Comparison of ENCODE assay signal across 25 mouse cellular contexts in genomic region chr9:97627916-97628315, GRCm38 (mm10).
A peak's percentile ranks its signal among the peaks of the same experiment; 100 is the strongest.
DNase-seq lines count a peak whose midpoint lies in the region; ATAC-seq and TF ChIP-seq lines count a peak whose summit lies in the region.
"Had no signal": no experiment of that assay in that cellular context is flagged by ENCODE, and none has a peak within 500 bp of the region (broad histone marks: within the 10 kb centered on the region; RNA-seq: fewer than 3 reads in every experiment).

No protein-coding gene starts in this region.

- H3K27ac ChIP-seq in hindbrain, embryonic 14.5 days = no peak overlapping the region; the same call in 1 of the 2 replicates
- no peak overlapping the region for H3K27ac ChIP-seq in hindbrain, embryonic 10.5 days
- H3K27ac ChIP-seq in lung, postnatal 0 days (ENCODE audit: low read length) = no peak overlapping the region
- H3K27ac ChIP-seq in neural tube, embryonic 14.5 days (ENCODE audit: low read depth, low read length) = peak overlapping the region; percentile 31; the same call in 1 of the 2 replicates
- H3K27ac ChIP-seq: gastrocnemius, adult 2 months; heart, embryonic 15.5 days; hindbrain, postnatal 0 days; liver, embryonic 13.5 days had no signal

- no peak overlapping the region for H3K4me3 ChIP-seq in hindbrain, embryonic 14.5 days (replicated peaks; ENCODE audit: low read length)
- H3K4me3 ChIP-seq in hindbrain, embryonic 10.5 days = no peak overlapping the region
- no peak overlapping the region for H3K4me3 ChIP-seq in lung, postnatal 0 days (ENCODE audit: low read depth, low read length)
- no peak overlapping the region for H3K4me3 ChIP-seq in neural tube, embryonic 14.5 days (ENCODE audit: low read depth, low read length)
- H3K4me3 ChIP-seq: gastrocnemius, adult 2 months; heart, embryonic 15.5 days; liver, embryonic 13.5 days had no signal

- H3K4me1 ChIP-seq in hindbrain, embryonic 14.5 days (replicated peaks; ENCODE audit: control insufficient read depth, insufficient read depth, low read length) = 0 out of 2 replicates have a peak, but pooled peaks cover 7% of the 10 kb centered on the region
- H3K4me1 ChIP-seq in hindbrain, embryonic 10.5 days (replicated peaks) = peaks cover 7% of the 10 kb centered on the region
- no peaks in the 10 kb centered on the region for H3K4me1 ChIP-seq in lung, postnatal 0 days (ENCODE audit: insufficient read depth, low read depth, low read length)
- no peaks in the 10 kb centered on the region for H3K4me1 ChIP-seq in neural tube, embryonic 14.5 days (ENCODE audit: control insufficient read depth, insufficient read depth, low read length)
- H3K4me1 ChIP-seq: heart, embryonic 15.5 days; liver, embryonic 13.5 days had no signal

- no peak for TF ChIP-seq CTCF in lung, postnatal 0 days (IDR thresholded peaks at IDR 0.05)
- TF ChIP-seq CTCF in brain, embryonic 14.5 days (IDR thresholded peaks at IDR 0.05; ENCODE audit: borderline replicate concordance, extremely low read depth, insufficient read depth, insufficient read length) = no peak

- H3K4me2 ChIP-seq in hindbrain, embryonic 14.5 days (replicated peaks) = no peak overlapping the region
- no peak overlapping the region for H3K4me2 ChIP-seq in lung, postnatal 0 days (replicated peaks; ENCODE audit: low read depth, low read length)
- no peak overlapping the region for H3K4me2 ChIP-seq in neural tube, embryonic 14.5 days (ENCODE audit: low read depth, low read length)
- H3K4me2 ChIP-seq: heart, embryonic 15.5 days; liver, embryonic 13.5 days had no signal

- no peaks in the 10 kb centered on the region for H3K36me3 ChIP-seq in hindbrain, embryonic 14.5 days (replicated peaks; ENCODE audit: control insufficient read depth, insufficient read depth)
- no peaks in the 10 kb centered on the region for H3K36me3 ChIP-seq in hindbrain, embryonic 10.5 days
- no peaks in the 10 kb centered on the region for H3K36me3 ChIP-seq in lung, postnatal 0 days (ENCODE audit: insufficient read depth, low read length)
- H3K36me3 ChIP-seq in neural tube, embryonic 14.5 days (ENCODE audit: control insufficient read depth, insufficient read depth, low read length) = no peaks in the 10 kb centered on the region
- H3K36me3 ChIP-seq: G1E; heart, embryonic 15.5 days; liver, embryonic 13.5 days had no signal

- peak; percentile 33 for DNase-seq in hindbrain, embryonic 14.5 days (ENCODE audit: low spot score)
- no peak for DNase-seq in hindbrain, embryonic 10.5 days (ENCODE audit: low spot score)
- peak; percentile 13 for DNase-seq in lung, postnatal 0 days (ENCODE audit: low spot score)
- DNase-seq in lung, postnatal 25 days (ENCODE audit: low spot score) = no peak
- peak; percentile 73 for DNase-seq in brain, embryonic 14.5 days (ENCODE audit: low read depth)
- no peak for DNase-seq in left cerebral cortex, adult 18-20 months (ENCODE audit: low spot score in 2 of 2)
- DNase-seq: adrenal gland, adult 8-10 months; B cell, adult 2 months; cerebellum, adult 18-20 months; cerebellum, postnatal 14 days; gastrocnemius, adult 2 months; heart, postnatal 36 days; kidney, adult 9 months; kidney, postnatal 14 days; layer of hippocampus, postnatal 36 days; liver, embryonic 13.5 days; lung, postnatal 36 days; thymus, adult 18-20 months; thymus, postnatal 36 days had no signal

- no peak overlapping the region for H3K9ac ChIP-seq in hindbrain, embryonic 14.5 days
- H3K9ac ChIP-seq in lung, postnatal 0 days (replicated peaks; ENCODE audit: low read depth) = no peak overlapping the region
- H3K9ac ChIP-seq in neural tube, embryonic 14.5 days (replicated peaks; ENCODE audit: low read depth, low read length) = no peak overlapping the region
- H3K9ac ChIP-seq: heart, embryonic 15.5 days; liver, embryonic 13.5 days had no signal

- no peaks in the 10 kb centered on the region for H3K9me3 ChIP-seq in hindbrain, embryonic 14.5 days (ENCODE audit: control insufficient read depth, low read length)
- no peaks in the 10 kb centered on the region for H3K9me3 ChIP-seq in hindbrain, embryonic 10.5 days
- H3K9me3 ChIP-seq in lung, postnatal 0 days (ENCODE audit: low read length) = no peaks in the 10 kb centered on the region
- no peaks in the 10 kb centered on the region for H3K9me3 ChIP-seq in neural tube, embryonic 14.5 days (ENCODE audit: control insufficient read depth, low read length)
- H3K9me3 ChIP-seq: heart, embryonic 15.5 days; liver, embryonic 13.5 days had no signal

- no peaks in the 10 kb centered on the region for H3K27me3 ChIP-seq in hindbrain, embryonic 14.5 days (ENCODE audit: control insufficient read depth, insufficient read depth, low read length)
- H3K27me3 ChIP-seq in hindbrain, embryonic 10.5 days (ENCODE audit: insufficient read depth, poor library complexity, severe bottlenecking) = no peaks in the 10 kb centered on the region
- H3K27me3 ChIP-seq in lung, postnatal 0 days (replicated peaks; ENCODE audit: insufficient read depth, low read length) = no peaks in the 10 kb centered on the region
- H3K27me3 ChIP-seq in neural tube, embryonic 14.5 days (ENCODE audit: control insufficient read depth, insufficient read depth, low read length) = no peaks in the 10 kb centered on the region
- H3K27me3 ChIP-seq: CH12.LX; liver, embryonic 13.5 days had no signal

- no peak for TF ChIP-seq POLR2A in brain, embryonic 14.5 days (IDR thresholded peaks at IDR 0.05; ENCODE audit: borderline replicate concordance, extremely low read depth, insufficient read depth, insufficient read length, poor library complexity, severe bottlenecking)

- ATAC-seq in hindbrain, embryonic 14.5 days (ENCODE audit: low FRiP score) = no peak
- no peak for ATAC-seq in lung, postnatal 0 days
- 0 out of 2 replicates have a peak, but pooled peaks have one; percentile 41 for ATAC-seq in neural tube, embryonic 14.5 days (ENCODE audit: low read depth)
- ATAC-seq: hindbrain, postnatal 0 days; intestine, embryonic 16.5 days had no signal

- no peak for TF ChIP-seq EP300 in lung, postnatal 0 days (IDR thresholded peaks at IDR 0.05)

- 76% methylated on average over 3 of the region's 3 CpGs for WGBS in hindbrain, embryonic 14.5 days
- 85% methylated on average over 3 of the region's 3 CpGs for WGBS in hindbrain, embryonic 10.5 days
- WGBS in lung, postnatal 0 days = 77% methylated on average over 3 of the region's 3 CpGs
- WGBS in neural tube, embryonic 14.5 days = 67% methylated on average over 3 of the region's 3 CpGs

Comparison
In these comparisons a context has a peak if more than half of its experiments do, and no peak if none do; other contexts are left out.
1. DNase-seq: peak in hindbrain, embryonic 14.5 days (single experiment), lung, postnatal 0 days (single experiment) and brain, embryonic 14.5 days (single experiment); none in hindbrain, embryonic 10.5 days (single experiment), lung, postnatal 25 days (single experiment) and left cerebral cortex, adult 18-20 months (0 of 2).